Mouse (Mus musculus) effector memory CD4-positive, alpha-beta T cell, adult 5 months (primary cell): Measurements from ENCODE around the gene Uty. TPM values are rescaled to one million over a fixed set of nuclear protein-coding genes. Genes with fewer than 3 reads are reported as not detected.

Source experiments
- polyA plus RNA-seq: library from polyadenylated mRNA; unstranded; fragments of 100-300 nt; shearing (Covaris generic); gene quantifications from one replicate; pipeline ENCODE4 v1.2.1, GENCODE M21; 2017

Uty gene
- polyA plus RNA-seq: 57.3 TPM

DNA sequence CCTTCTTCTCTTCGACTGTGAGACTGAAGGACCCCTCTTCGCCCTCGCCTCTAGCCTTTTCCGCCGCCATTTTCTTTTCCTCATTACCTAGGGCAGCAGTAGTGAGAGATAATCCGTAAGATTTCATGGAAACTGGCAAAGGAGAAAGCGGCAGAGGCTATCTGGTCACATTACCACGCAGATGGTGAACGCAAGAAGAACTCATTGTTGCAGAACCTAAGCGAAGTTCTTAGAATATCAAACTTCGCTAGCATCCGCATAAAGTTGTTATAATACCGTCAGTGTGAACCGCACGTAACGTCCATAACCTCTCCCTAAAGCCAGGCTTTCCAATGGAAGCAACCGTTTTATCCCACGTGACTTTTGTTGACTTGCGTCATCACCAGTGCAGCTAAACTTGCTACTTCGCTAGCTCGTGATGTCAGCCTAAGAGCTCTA, at the start of gene Uty:
TSS of gene Uty (minus strand) at position 334 of the 438 bp plus-strand sequence.

DNA sequence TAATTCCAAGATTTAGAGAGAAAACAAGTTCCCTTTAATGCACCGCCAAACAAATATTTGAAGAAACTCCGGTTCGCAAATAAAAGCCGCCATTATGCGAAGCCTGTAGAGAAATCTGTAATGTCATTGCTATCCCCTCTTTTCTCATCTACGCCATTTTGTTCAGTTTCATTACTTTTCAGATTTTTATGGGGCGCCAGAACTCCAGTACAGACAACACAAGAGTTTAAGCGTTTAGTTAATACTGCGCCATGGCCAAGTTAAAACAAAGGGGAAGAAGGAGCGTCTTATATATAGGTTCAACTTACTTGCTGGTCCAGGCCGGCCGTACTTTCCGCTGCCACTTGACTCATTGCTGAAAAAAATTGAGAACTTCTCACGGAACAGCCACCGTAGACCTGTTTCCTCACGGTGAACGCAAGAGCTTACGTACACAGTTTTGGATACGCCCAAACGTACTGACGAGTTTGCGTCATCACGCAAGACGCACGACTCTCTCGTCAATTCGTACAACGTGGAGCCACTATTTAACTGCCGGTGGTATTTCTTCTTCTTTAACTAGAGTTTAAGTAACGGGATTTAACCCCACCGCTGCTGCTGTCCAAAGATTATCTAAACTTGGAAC, 40.7 kb upstream of the Uty start, which contains the start of gene Ddx3y:
TSS of gene Ddx3y (minus strand) at position 459 of the 625 bp plus-strand sequence.

Other genes starting within 250 kb of the Uty start
- gene Eif2s3y, start 235.2 kb downstream of the Uty start, polyA plus RNA-seq: 172 TPM
- gene Ddx3y, start 40.9 kb upstream of the Uty start, polyA plus RNA-seq: 257 TPM
- gene Usp9y, start 214.0 kb upstream of the Uty start, polyA plus RNA-seq: not detected